Mouse (Mus musculus) effector memory CD4-positive, alpha-beta T cell, adult 5 months (primary cell): ENCODE results near the gene Olfr885. TPM values are rescaled to one million over a fixed set of nuclear protein-coding genes. Genes with fewer than 3 reads are reported as not detected.

ENCODE experiments used
- polyA plus RNA-seq: library from polyadenylated mRNA; unstranded; fragments of 100-300 nt; shearing (Covaris generic); gene quantifications from one replicate; pipeline ENCODE4 v1.2.1, GENCODE M21; 2017

The Olfr885 gene
- polyA plus RNA-seq: not detected

DNA sequence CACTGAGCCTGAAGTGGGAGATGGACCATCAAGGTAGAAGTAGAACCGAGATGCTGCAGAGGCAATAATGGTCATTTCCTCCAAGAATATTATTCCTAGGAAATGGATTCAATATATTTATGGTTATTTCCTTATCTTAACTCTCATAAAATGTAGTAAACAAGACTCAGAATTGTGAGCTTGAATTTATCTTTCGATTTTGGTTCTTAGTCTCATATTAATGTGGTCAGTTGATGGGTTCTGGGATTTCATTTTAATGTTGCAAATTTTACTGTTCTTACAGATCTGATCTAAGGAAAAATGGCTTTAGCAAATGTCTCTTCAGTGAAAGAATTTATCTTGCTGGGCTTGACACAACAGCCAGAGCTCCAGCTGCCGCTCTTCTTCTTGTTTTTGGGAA is at the start of gene Olfr885:
Gene Olfr885 (plus strand): TSS at position 301 of the 400 bp plus-strand sequence.

DNA sequence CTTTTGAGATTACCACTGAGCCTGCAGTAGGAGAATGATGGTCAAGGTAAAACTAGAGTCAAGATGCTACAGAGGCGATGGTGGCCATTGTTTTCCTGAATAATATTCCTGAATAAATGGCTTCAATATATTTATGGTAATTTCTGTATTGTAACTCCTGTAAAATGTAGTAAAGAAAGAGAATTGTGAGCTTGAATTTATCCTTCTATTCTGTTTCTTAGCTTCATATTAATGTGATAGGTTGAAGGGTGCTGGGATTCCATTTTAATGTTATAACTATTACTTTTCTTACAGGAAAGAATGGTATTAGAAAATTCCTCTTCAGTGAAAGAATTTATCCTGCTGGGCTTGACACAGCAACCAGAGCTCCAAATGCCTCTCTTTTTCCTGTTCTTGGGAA is 35.6 kb upstream of the Olfr885 start, which contains the start of gene Olfr883:
Gene Olfr883 (plus strand): TSS at position 301 of the 400 bp plus-strand sequence.

DNA sequence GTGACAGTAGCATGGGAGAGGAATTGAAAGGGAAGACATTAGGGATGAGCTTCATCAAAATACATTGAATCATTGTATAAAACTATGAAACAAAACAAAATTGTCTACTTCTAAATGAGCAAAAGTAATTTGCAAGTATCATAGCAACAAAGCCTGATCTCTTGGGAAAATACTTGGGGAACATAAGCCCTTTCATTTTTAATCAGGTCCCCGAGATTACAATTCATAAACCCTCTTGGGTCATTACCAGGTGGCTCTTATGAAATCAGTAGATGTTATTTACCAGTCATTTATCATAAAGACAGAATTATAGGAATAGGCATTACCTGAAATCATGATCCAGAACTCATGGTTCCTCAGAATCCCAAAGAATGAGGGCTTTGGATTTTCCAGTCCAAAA is 14.9 kb upstream of the Olfr885 start, which contains the start of gene Olfr884:
Gene Olfr884 (plus strand): TSS at position 301 of the 400 bp plus-strand sequence.

DNA sequence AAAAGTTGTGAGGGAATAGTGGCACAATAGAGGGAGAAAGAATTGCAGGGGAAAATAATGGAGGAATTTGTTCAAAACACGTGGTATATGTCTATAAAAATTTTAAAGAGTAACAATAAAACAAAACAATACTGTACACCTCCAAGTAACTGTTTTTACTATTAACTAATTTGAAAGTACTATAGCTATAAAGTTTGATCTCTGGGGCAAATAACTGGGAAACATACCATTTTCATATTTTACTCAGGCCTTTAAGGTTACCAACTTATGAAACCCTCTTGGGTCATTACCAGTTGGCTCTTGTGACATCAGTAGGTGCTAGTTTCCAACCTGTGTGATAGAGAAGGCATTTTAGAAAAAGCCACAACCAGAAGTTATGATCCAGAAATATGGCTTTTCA is 22.6 kb downstream of the Olfr885 start, which contains the start of gene Olfr887:
Gene Olfr887 (plus strand): TSS at position 301 of the 400 bp plus-strand sequence.

GRCm38 (mm10) chr9:38107828-38108227 is 46.7 kb downstream of the Olfr885 start, which contains the start of gene Olfr888:
Gene Olfr888, plus strand, starts transcription at chr9:38108128.

Other genes with a start within 250 kb of the Olfr885 start
- 0.14 TPM for gene Olfr877, start 207.1 kb upstream of the Olfr885 start, polyA plus RNA-seq
- 0.05 TPM for gene Olfr145, start 164.6 kb upstream of the Olfr885 start, polyA plus RNA-seq
- gene Olfr878, start 143.5 kb upstream of the Olfr885 start, polyA plus RNA-seq: 0.21 TPM
- 0.17 TPM for gene Olfr881, start 69.5 kb upstream of the Olfr885 start, polyA plus RNA-seq
- gene Olfr883, start 35.5 kb upstream of the Olfr885 start, polyA plus RNA-seq: not detected
- not detected for gene Olfr884, start 14.8 kb upstream of the Olfr885 start, polyA plus RNA-seq
- 0.25 TPM for gene Olfr887, start 22.8 kb downstream of the Olfr885 start, polyA plus RNA-seq
- not detected for gene Olfr888, start 46.8 kb downstream of the Olfr885 start, polyA plus RNA-seq
- 0.12 TPM for gene Olfr889, start 53.9 kb downstream of the Olfr885 start, polyA plus RNA-seq
- 0.12 TPM for gene Olfr890, start 81.2 kb downstream of the Olfr885 start, polyA plus RNA-seq
- gene Olfr891, start 119.5 kb downstream of the Olfr885 start, polyA plus RNA-seq: not detected
- gene Olfr893, start 147.0 kb downstream of the Olfr885 start, polyA plus RNA-seq: not detected
- gene Olfr894, start 156.7 kb downstream of the Olfr885 start, polyA plus RNA-seq: not detected
- gene Olfr143, start 191.5 kb downstream of the Olfr885 start, polyA plus RNA-seq: not detected
- gene Olfr895, start 206.5 kb downstream of the Olfr885 start, polyA plus RNA-seq: not detected
- gene Olfr896-ps1, start 229.8 kb downstream of the Olfr885 start, polyA plus RNA-seq: not detected